Mouse (Mus musculus) brown adipose tissue, adult 24 weeks (tissue): Measurements from ENCODE around the gene Snd1. TPM values are rescaled to one million over a fixed set of nuclear protein-coding genes. Genes with fewer than 3 reads are reported as not detected.

Experiments used
- H3K27ac ChIP-seq: fragments of 200-500 bp; replicated peaks from 2 replicates; pipeline ENCODE4 v1.5.1; 2012; ENCODE audit warnings: low read depth, mild to moderate bottlenecking, low read length
- H3K4me1 ChIP-seq: fragments of 200-500 bp; 2 replicates; pipeline ENCODE4 v1.6.1; 2012; ENCODE audit warnings: low read length, mixed read lengths; ENCODE audit not compliant: control insufficient read depth, insufficient read depth, insufficient read length
- H3K4me3 ChIP-seq: fragments of 200-500 bp; 2 replicates; pipeline ENCODE4 v1.5.1; 2012; ENCODE audit warnings: low read depth, mild to moderate bottlenecking, low read length, moderate library complexity; ENCODE audit not compliant: insufficient read depth
- polyA plus RNA-seq: library from polyadenylated mRNA; stranded (reverse); fragments of >200 nt; gene quantifications from 2 replicates; pipeline ENCODE4 v1.2.4, GENCODE M21; 2012; ENCODE audit not compliant: missing spikeins, insufficient read depth, insufficient read length

Snd1 gene
- polyA plus RNA-seq, 1 experiment = 25.4 TPM

DNA sequence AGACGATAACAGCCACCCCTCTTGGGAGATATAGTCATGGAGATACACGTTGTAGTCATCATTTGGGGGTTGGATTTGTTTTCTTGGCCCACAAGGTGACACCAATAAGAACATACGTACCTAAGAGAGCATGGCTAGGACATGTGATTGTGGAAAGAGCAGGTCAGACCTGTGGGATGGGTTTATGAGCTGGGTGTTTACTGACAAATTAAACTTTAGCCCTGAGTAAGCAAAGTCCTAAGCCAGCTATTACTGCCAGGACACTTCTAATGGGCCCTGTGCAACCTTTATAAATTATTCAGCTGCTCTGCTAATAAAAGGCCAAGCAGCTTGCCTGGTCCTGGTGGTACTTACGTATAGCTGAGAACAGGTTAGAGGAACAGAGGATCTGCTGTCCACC lies 283.4 kb downstream of the Snd1 start:
- H3K4me3 ChIP-seq = no peak overlapping the region
- H3K27ac ChIP-seq = no peak overlapping the region
- no peaks in the 10 kb centered on the region for H3K4me1 ChIP-seq

DNA sequence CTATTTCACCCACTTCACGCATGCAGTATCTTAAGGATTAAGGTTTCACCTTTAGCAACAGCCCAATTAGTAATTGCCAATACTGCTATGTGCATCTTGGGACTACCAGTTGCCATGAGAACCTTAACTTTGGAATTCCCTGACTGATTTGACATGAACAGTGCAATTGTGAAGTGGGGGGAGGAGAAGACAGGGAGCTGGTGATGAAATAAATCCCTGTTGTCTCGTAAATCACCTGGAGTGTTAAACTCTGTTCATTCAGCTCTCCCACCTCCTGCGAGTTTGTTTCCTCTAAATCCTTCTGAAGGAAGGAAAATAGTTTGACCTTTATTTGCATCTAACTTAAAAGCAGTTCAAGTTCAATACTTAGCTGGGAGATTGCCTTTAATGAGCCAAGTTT lies 286.8 kb downstream of the Snd1 start:
- Histone ChIP-seq H3K4me1 (no peaks in the 10 kb centered on the region), H3K4me3 (no peak overlapping the region), H3K27ac (no peak overlapping the region)

DNA sequence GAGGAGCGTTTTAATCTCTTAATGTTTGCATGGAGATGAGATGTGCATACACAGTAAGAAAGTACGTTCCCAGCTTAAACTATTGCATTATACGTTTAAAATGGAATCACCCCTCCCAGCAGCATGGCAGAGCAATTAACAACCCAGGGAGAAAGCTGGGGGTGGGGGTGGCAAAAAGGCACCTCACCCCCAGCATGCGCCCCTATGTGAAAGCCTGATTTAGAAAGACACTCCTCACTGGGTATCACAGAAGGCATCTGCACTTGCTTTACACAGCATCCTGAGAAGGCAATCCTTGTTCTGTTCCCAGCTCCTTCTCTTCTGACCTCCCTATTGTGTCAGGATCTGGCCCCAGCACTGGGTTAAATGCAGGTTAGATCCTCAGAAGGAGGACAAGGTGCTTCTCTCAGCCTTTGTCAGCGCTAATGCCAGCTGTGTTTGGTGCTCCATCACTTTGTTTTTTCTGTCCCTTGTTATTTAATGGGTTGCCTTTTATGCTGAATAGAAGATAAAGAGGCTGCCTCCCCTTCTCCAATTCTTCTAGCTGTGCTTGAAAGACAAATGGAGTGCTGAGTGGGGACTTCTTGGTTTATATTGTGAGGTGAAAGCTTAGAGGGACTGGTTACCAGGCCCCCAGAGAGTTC lies 287.3 kb downstream of the Snd1 start:
- Histone ChIP-seq H3K4me3 (no peak overlapping the region), H3K27ac (no peak overlapping the region), H3K4me1 (no peaks in the 10 kb centered on the region)

DNA sequence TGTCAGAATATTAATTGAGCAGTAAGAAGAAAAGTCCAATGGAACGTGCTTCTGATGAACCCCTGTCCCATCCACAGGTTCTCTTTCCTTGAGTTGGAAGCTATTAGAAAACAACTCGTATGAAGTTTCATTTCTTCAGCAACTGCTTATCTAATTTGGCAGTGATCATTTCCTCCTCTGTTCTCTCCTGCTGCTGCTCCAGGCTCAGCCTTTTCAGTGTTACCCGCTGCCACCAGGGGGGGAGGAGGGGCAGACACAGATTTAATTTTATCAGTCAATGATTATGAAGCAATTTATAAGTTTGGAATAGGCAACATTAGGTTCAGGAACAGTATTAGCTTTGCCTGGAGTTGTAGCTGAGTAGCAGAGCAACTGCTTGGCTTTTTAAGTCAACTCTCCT lies 291.7 kb downstream of the Snd1 start:
- H3K4me3 ChIP-seq = no peak overlapping the region
- no peak overlapping the region for H3K27ac ChIP-seq
- H3K4me1 ChIP-seq = no peaks in the 10 kb centered on the region

DNA sequence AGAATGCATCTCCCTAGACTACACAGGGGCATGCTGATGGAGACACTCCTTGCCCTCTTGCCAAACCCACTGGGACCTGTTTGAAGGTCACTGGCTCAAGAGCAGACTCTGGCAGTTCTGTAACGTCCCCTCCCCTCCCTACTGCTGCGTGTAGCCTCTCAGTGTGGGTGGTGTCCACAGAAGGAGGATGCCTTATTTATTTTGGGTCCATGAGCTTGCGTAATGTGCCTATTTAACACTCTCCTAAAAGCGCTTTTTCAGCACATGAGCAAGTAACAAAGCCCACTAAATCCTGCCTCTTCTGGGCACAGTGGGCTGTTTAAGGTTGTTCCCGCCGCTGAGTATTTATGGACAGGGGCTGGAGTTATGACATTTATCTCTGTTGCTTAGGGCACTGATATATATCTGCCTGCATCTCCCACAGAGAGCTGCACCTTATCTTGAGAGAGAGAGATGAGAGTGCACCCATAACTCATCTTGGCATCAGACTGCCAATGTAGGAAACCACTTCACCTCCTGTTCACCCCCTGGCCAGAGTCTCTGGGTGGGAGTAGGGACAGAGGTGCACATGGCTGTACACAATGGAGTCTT lies 293.0 kb downstream of the Snd1 start:
- Histone ChIP-seq H3K4me1 (no peaks in the 10 kb centered on the region), H3K4me3 (no peak overlapping the region), H3K27ac (no peak overlapping the region)

DNA sequence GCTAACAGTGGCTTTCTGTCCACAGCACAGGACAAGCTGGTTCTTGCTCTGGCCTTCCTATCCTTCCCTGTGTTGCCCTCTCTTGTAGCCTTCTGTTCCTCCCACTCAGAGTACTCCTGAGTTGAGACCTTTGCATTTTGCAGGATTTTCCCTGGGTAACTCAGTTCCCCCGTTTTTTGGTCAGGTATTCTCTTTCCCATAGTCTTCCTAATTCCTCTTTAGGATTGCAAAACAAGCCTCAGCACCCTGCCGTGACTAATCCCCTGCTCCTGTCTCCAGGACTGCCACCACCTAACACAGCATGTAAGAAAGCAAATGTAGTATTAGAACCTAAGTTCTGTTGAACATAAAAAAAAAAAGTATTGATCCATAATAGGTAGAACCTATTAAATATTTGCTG lies 296.4 kb downstream of the Snd1 start:
- Histone ChIP-seq H3K27ac (no peak overlapping the region), H3K4me1 (no peaks in the 10 kb centered on the region), H3K4me3 (no peak overlapping the region)

DNA sequence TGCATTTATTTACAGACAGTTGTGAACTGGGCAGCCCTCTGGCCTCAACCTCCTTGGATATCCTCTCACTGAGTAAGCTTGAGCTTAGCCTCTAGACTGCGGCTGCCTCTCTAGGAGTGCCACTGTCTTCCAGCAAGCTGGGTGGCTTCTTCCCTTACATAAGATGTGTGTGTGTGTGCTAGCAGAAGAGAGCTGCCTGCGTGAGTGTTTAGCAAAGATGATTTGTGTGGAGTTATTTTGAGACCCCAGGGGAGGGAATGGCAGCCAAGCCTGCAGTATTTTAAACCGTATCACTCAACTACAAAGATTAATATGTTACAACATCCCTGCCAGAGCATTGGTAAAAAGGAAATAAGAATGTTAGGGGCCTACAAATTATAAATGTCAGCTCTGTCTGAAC lies 306.8 kb downstream of the Snd1 start:
- Histone ChIP-seq H3K4me3 (no peak overlapping the region), H3K27ac (no peak overlapping the region), H3K4me1 (no peaks in the 10 kb centered on the region)

DNA sequence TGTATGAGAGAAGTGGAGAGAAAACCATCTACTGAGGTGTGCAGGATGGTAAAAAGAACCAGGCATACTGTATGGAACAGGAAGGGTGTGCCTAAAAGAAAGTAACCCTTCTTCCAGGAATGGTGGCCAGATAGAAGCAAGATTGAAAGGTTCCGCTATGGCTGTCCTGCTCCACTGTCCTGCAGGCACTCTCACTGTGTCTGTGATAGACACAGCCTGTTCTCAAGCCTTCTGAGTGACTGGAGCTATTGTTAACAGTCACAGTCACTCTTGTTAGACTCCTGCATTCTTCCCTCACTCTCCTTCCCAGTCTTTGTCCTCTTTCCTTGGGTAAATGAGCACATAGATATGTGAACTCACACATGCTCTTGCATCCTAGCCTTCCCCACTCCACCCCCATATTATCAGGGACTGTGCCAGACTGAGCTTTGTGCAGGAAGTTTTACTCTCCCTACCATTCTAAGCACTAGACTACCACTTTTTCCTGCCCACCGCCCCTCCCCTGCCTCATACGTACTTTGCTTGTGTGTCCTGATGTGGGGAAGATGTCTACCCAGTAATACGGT lies 308.2 kb downstream of the Snd1 start:
- Histone ChIP-seq H3K4me3 (no peak overlapping the region), H3K4me1 (no peaks in the 10 kb centered on the region), H3K27ac (no peak overlapping the region)

DNA sequence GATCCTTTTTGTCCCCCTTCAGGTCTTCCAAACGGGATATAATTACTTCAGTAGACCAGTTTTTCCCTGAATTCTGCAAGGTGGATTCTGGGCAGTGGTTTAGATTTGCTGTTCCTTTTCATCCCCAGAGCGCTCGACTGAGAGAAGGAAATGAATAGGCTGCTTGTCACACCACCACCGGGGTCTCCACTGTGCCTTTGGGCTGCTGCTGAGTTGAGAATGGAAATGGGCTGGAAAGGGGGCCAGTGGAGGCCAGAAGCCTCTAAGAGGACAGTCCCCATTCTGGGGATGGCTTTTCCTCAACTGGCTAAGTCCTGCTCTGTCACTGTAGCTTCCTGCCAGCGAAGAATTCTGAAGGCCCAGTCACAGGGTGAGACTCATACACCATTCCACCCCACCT lies 309.0 kb downstream of the Snd1 start:
- H3K4me3 ChIP-seq = no peak overlapping the region
- H3K4me1 ChIP-seq = no peaks in the 10 kb centered on the region

DNA sequence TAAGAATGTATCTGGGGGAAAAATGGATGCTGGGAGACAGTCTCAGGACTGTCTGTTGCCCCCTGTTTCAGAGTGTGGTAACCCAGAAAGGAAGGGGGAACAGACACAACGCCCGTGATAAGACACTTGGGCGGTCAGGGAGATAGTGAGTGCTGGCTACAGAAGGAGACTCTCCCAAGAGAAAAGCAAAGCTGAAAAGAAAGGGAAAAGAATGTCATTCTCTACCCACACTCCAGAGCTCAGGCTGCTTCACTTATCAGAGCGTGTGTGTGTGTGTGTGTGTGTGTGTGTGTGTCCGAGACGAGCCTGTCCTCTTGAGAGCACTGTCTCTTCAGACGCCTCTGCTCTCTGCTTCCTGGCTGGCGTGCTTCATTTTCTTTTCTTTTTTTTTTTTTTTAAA lies 310.8 kb downstream of the Snd1 start:
- Histone ChIP-seq H3K4me3 (no peak overlapping the region), H3K27ac (no peak overlapping the region), H3K4me1 (no peaks in the 10 kb centered on the region)

More for the DNA sequence above, 309.0 kb downstream of the Snd1 start:
- no peak overlapping the region for H3K27ac ChIP-seq

DNA sequence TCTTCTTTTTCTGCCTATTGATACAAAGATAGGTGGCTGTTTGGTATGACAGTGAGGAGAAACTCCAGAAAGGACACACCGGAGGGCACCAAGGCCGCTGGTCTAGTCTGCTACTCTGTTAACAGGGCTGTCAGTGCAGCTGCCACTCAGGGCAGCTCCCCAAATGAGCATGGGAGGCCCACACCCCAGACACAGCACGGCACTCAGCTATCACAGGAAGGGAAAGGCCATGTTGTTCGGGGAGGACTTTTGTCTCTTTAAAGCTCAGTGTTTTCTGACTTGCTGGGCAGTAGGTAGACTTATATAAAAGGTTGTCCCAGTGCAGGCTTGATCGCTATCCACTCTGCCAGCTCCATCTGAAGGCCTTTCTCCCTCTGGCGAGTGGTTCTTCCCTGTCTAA lies 312.2 kb downstream of the Snd1 start:
- no peak overlapping the region for H3K27ac ChIP-seq
- no peaks in the 10 kb centered on the region for H3K4me1 ChIP-seq

DNA sequence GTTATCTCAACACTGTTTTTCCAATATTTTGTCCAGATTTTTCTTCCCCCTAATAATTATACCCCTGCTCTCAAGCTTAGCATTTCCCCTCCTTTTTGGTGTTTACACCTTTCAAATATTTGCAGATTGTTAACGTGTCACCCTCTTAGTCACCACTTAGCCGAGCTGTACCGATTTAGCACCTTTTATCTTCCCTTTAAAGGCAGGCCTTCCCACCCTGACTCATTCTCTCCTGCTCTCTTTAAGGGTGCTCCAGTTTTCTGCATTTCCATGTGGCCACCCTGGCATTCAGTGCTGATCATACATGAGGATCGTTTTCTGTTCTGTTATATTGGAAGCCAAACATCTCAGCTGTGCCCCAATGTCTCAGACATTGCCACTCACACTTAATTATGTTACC lies 314.7 kb downstream of the Snd1 start:
- Histone ChIP-seq H3K27ac (no peak overlapping the region), H3K4me1 (no peaks in the 10 kb centered on the region), H3K4me3 (no peak overlapping the region)

More for the DNA sequence above, 312.2 kb downstream of the Snd1 start:
- H3K4me3 ChIP-seq = no peak overlapping the region

DNA sequence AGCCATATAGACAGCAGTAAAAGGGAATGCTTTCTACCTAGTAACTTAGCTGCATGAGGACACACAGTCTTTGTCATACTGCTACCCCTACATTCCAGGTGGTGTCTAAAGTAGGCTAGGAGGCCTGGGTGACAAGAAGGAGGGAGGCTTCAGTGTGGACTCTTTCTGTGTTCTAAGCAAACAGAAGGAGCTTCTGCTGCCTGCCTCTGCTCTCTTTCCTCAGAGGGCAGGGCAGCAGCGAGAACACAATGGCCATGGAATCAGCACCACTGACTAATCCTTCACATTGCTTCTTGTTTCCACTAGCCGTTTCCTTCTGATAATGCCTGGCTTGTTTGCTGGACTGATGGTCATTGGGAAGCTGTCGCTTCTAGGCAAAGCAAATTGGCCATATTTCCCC lies 316.2 kb downstream of the Snd1 start:
- Histone ChIP-seq H3K4me3 (no peak overlapping the region), H3K27ac (no peak overlapping the region), H3K4me1 (no peaks in the 10 kb centered on the region)

DNA sequence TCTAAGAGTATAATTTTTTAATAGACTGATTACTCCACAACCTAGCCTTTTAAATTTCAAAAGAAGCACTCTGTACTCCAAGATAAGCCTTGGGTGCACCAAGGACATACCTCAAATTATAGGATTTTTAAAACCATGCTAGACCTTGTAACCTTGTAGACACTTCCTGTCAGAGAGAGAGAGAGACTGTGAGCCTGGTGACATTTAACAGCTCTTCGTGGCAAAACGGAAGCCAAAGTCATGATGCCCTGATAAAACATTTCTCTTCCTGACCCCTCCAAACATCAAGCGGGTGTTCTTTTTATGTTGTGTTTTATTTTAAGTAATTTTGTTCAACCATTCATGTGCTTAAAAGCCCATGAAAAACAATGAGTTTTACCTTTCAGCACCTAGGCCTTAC lies 316.9 kb downstream of the Snd1 start:
- Histone ChIP-seq H3K27ac (no peak overlapping the region), H3K4me1 (no peaks in the 10 kb centered on the region), H3K4me3 (no peak overlapping the region)

DNA sequence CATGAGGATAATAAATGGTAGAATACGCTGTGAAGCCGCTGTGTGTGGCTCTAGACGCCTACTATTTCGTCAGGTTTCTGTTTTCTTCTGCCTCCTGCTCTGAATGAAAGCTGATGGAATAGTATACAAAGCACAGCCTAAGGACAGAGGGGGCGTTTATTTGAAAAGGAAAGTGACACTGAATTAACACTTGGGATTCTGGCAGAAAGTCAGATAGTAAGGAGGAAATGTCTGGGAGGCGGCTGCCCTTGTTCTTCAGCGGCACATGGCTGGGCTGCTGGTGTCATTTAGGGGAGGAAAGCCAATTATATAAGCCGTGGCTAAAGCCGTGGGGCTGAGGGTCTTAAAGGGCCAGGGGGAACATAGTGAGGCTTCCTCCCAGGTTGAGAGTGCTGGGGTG lies 320.4 kb downstream of the Snd1 start:
- no peak overlapping the region for H3K27ac ChIP-seq
- H3K4me1 ChIP-seq = no peaks in the 10 kb centered on the region

DNA sequence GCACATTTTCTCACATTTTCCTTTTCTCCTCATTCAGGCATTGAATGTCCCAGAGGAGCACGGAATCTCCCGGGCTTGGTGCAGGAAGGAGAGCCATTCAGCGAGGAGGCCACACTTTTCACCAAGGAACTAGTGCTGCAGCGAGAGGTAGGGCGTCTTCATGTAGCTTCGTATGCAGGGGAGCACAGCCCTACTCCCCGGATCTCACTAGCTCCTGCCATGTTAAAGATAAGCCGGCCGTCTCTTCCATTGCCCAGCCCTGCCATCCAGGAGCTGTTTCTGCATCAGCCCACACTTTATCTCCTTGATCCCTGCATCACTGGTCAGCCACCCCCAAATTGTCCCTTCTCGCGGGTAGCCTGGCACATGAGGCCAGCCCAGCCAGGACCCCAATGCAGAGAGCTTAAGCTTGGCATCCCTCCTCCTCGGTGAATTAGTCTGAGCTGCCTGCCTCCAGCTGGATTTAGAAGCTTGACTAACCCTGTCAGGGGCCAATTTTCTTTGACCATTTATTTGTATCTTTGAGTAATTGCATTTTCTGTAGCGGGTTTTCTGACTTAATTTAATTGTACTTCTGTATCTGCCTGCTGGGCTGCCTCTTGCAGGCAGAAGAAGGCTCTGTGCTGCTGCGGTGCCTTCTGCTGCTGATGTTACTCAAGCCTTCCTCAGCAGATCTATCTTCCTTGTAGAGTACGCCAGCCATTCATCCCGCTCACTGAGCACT lies 321.0 kb downstream of the Snd1 start:
- no peak overlapping the region for H3K27ac ChIP-seq
- no peaks in the 10 kb centered on the region for H3K4me1 ChIP-seq
- H3K4me3 ChIP-seq = no peak overlapping the region

More for the DNA sequence above, 320.4 kb downstream of the Snd1 start:
- H3K4me3 ChIP-seq = no peak overlapping the region
